Mouse (Mus musculus) lung, embryonic 16.5 days (tissue): ENCODE measurements around the gene Col4a4. TPM values are rescaled to one million over a fixed set of nuclear protein-coding genes. Genes with fewer than 3 reads are reported as not detected.
A peak's percentile ranks its signal among the peaks of the same experiment; 100 is the strongest.

Experiments used
- ATAC-seq: fragments of 200-750 bp; cut with Nextera tagmentation; 2 replicates; pipeline ENCODE4 v1.8.0; 2017; ENCODE audit warnings: low read depth, mild to moderate bottlenecking, moderate library complexity
- H3K27ac ChIP-seq: fragments of 300-500 bp; sonication (generic); 2 replicates; pipeline ENCODE4 v1.5.1; 2014; ENCODE audit warnings: mild to moderate bottlenecking, control low read depth, low read length
- H3K27me3 ChIP-seq: fragments of 300-500 bp; sonication (generic); 2 replicates; pipeline ENCODE4 v1.6.1; 2014; ENCODE audit warnings: low read depth, low read length, mixed read lengths; ENCODE audit not compliant: control insufficient read depth, insufficient read depth
- H3K36me3 ChIP-seq: fragments of 300-500 bp; sonication (generic); 2 replicates; pipeline ENCODE4 v1.6.1; 2014; ENCODE audit warnings: low read length; ENCODE audit not compliant: control insufficient read depth, insufficient read depth
- H3K4me1 ChIP-seq: fragments of 300-500 bp; sonication (generic); replicated peaks from 2 replicates; pipeline ENCODE4 v1.6.1; 2014; ENCODE audit warnings: low read length, mixed read lengths; ENCODE audit not compliant: control insufficient read depth, insufficient read depth
- H3K4me2 ChIP-seq: fragments of 300-500 bp; sonication (generic); 2 replicates; pipeline ENCODE4 v1.6.1; 2014; ENCODE audit warnings: low read depth, low read length, control low read depth
- H3K4me3 ChIP-seq: fragments of 300-500 bp; sonication (generic); 2 replicates; pipeline ENCODE4 v1.5.1; 2014; ENCODE audit warnings: mild to moderate bottlenecking, low read length, control low read depth
- H3K9ac ChIP-seq: fragments of 300-500 bp; sonication (generic); 2 replicates; pipeline ENCODE4 v1.6.1; 2014; ENCODE audit warnings: low read length, control low read depth
- H3K9me3 ChIP-seq: fragments of 300-500 bp; sonication (generic); 2 replicates; pipeline ENCODE4 v1.6.1; 2016; ENCODE audit warnings: low read length; ENCODE audit not compliant: control insufficient read depth
- WGBS: fragments of 180-500 bp; shearing (Covaris S2); extraction: QIAGEN DNeasy Blood & Tissue Kit; methylation state at CpG from one replicate; pipeline ENCODE4 v1.1.7; 2014; 5-methylcytosine and 5-hydroxymethylcytosine counted together
- polyA plus RNA-seq: library from polyadenylated mRNA; unstranded; fragments of >200 nt; fragmentation: Nextera tagmentation; extraction: Ambion mirVana; gene quantifications from 2 replicates; pipeline ENCODE4 v1.2.1, GENCODE M21; 2015

The Col4a4 gene
- polyA plus RNA-seq, 1 experiment from 2014 or later = 11.9 TPM

DNA sequence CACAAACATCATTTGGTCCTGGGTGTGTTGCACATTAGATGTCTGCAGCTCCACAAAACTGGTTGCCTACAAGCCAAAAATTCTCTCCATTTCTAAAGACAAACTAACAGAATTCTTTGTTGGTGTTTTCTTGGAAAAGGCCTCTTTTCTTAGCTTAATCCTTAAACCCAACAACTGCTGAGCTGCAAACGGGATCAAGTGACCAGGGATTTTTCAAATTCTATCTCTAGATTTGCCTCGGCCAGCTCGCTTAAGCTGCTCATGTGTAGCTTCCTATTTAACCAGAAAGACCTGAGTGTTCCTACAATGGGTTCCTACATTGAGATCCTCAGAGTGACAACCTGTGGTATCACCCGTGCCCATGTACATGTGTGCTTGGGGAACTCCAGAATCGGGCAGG, 33.3 kb upstream of the Col4a4 start:
- ATAC-seq = no peak
- Histone ChIP-seq H3K9ac (no peak overlapping the region), H3K27ac (no peak overlapping the region), H3K4me1 (no peaks in the 10 kb centered on the region), H3K4me2 (no peak overlapping the region), H3K9me3 (no peaks in the 10 kb centered on the region), H3K4me3 (no peak overlapping the region), H3K27me3 (no peaks in the 10 kb centered on the region), H3K36me3 (no peaks in the 10 kb centered on the region)
- 83% methylated on average over 5 of the region's 5 CpGs for WGBS

DNA sequence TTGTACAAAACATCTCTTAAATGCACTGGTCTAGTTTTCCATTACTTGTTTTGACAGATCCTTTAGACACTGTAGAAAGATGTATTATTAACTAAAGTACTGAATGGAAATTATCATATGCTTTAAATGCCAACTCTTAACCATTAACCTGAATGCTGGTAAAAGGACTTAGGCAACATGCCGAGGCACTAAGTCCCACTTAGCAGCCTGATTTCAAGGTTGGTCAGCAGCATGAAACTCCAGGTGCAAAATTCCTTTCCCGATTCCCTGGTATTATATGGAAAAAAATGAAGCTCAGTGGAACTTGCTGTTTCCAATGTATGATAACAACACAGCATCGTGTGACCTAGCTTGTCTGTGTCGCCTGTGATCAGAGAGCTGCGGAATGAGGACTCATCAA, 31.9 kb upstream of the Col4a4 start:
- Histone ChIP-seq H3K4me2 (no peak overlapping the region), H3K4me1 (no peaks in the 10 kb centered on the region), H3K27me3 (no peaks in the 10 kb centered on the region), H3K36me3 (no peaks in the 10 kb centered on the region), H3K9me3 (no peaks in the 10 kb centered on the region), H3K4me3 (no peak overlapping the region), H3K27ac (no peak overlapping the region), H3K9ac (no peak overlapping the region)
- ATAC-seq = no peak
- 74% methylated on average over 5 of the region's 5 CpGs for WGBS

DNA sequence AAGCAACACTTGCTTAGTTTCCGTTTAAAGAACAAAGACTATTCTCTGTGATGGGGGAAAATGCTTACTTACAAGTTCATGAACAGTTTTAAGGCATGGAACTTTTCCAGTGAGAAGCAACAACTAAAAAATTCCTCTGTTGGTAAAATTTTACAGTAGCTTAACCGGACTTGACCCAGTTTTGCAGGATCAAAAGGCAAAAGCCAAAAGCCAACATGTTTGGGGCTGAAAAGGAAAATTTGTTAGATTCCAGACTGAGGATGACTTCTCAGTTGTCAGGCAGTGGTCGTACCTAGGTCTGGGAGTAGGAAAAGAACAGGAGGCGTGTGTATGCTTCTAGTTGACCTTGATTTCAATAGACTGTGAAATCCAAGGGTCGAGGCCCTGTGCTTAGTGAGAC, 31.4 kb upstream of the Col4a4 start:
- H3K27ac ChIP-seq = no peak overlapping the region
- H3K4me1 ChIP-seq = no peaks in the 10 kb centered on the region
- no peak overlapping the region for H3K9ac ChIP-seq
- H3K4me2 ChIP-seq = no peak overlapping the region
- no peak overlapping the region for H3K4me3 ChIP-seq
- ATAC-seq = no peak
- H3K9me3 ChIP-seq = no peaks in the 10 kb centered on the region
- H3K36me3 ChIP-seq = no peaks in the 10 kb centered on the region
- 59% methylated on average over 5 of the region's 5 CpGs for WGBS
- H3K27me3 ChIP-seq = no peaks in the 10 kb centered on the region

DNA sequence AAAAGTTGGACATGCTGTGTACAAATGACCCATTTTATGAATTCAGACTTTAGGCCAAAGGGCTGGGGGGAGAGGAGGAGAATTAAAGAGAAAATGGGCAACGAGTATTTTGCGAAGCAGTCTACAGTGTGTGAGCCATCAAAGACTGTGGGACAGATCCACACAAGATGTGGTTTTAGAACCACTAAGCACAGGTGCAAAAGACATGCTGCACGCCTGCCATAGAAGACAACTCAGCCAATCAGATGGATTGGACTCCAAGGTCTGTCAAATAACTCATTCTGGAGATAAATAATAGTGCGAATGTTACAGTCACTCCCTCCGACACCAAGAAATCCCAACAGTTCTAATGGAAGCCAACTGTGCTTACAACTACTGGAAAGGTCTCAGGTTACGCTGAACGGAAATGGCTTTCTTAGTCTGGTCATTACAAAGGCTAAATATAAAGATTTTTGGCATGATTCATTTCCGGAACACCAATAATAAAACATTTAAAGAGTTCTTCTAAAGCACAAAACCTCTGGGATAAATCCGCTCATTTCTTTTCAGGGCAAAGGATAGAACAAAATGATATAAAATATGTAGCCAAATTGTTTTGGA, 25.5 kb upstream of the Col4a4 start:
- Histone ChIP-seq H3K9me3 (no peaks in the 10 kb centered on the region), H3K27me3 (no peaks in the 10 kb centered on the region), H3K36me3 (no peaks in the 10 kb centered on the region), H3K9ac (no peak overlapping the region), H3K4me1 (no peaks in the 10 kb centered on the region), H3K27ac (no peak overlapping the region), H3K4me2 (no peak overlapping the region), H3K4me3 (no peak overlapping the region)
- ATAC-seq = no peak
- 58% methylated on average over 9 of the region's 9 CpGs for WGBS

DNA sequence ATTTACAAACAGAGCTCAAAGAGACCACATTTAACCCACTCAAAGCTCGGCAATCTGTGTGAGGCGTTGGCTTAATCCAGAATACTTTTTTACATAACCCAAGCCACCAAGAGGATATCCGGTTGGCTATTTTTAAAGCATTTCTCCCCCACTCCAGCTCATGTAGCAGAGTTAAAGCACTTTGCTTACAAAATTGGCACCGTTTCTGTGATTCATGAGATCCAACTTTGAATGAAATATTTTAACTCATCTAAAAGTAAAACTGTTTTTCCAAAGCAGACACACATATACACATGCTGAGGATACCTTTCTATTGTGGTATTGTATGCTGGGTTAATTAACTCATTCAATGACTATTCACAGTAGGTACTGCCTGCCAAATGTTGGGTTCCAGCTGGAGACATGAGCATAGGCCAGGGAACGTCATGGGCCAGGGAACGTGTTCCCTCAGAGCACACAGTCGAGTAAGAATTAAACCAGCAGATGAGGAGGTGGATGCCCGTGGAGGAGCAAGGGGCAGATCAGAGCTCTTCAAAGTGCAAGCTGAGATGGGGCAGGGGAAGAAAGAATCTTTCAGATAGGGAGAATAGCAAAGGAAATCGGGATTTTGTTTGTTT, 22.1 kb upstream of the Col4a4 start:
- Histone ChIP-seq H3K36me3 (no peaks in the 10 kb centered on the region), H3K27me3 (no peaks in the 10 kb centered on the region), H3K9ac (no peak overlapping the region), H3K4me2 (no peak overlapping the region), H3K4me1 (0 out of 2 replicates have a peak, but pooled peaks cover 2% of the 10 kb centered on the region), H3K9me3 (no peaks in the 10 kb centered on the region), H3K27ac (no peak overlapping the region), H3K4me3 (no peak overlapping the region)
- ATAC-seq = no peak
- WGBS = 55% methylated on average over 9 of the region's 9 CpGs

DNA sequence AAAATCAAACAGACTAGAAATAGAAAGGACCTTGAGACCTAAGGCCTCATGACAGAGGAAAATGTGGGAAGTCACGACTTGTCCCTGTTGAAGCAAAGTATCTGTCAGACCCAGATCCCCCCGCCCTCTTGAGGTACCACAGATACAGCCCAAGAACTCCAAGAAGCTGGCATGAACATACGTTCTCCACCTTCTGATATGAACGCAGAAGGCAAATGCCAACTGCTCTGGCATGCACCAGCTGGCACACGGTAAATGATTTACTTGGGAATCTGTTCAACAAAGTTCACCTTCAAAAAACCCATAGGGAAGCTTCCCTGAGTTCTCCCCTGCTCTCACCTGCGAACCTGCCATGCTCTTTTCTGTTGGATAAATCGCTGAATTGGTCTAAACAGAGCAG, 19.2 kb upstream of the Col4a4 start:
- Histone ChIP-seq H3K4me2 (no peak overlapping the region), H3K9ac (no peak overlapping the region), H3K36me3 (no peaks in the 10 kb centered on the region), H3K27me3 (no peaks in the 10 kb centered on the region), H3K27ac (no peak overlapping the region), H3K9me3 (no peaks in the 10 kb centered on the region), H3K4me3 (no peak overlapping the region), H3K4me1 (peaks cover 5% of the 10 kb centered on the region; the same call in 1 of the 2 replicates)
- ATAC-seq = no peak
- 72% methylated on average over 7 of the region's 7 CpGs for WGBS

DNA sequence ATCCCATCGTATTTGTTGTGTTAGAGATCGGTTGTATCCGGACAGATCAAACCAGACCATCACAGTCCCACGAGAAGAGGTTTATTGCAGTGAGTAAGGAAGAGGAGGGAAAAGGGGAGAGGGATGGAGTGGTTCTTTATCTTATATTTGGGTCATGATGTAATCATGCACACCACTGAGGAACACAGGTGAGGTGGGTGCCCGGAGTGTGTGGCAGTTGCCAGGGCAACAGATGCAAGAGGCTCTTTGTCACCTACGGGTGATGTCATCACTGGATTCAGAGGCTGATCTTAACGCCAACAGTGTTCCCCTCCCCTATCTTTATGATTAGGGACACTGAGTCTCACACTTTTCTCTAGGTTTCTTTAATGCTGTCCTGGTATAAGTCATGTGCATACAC, 18.7 kb upstream of the Col4a4 start:
- no peaks in the 10 kb centered on the region for H3K27me3 ChIP-seq
- no peak overlapping the region for H3K4me2 ChIP-seq
- WGBS = 68% methylated on average over 7 of the region's 7 CpGs
- H3K9ac ChIP-seq = no peak overlapping the region
- no peaks in the 10 kb centered on the region for H3K9me3 ChIP-seq
- ATAC-seq = no peak
- no peaks in the 10 kb centered on the region for H3K36me3 ChIP-seq
- peaks cover 5% of the 10 kb centered on the region; the same call in 1 of the 2 replicates for H3K4me1 ChIP-seq
- H3K27ac ChIP-seq = no peak overlapping the region
- no peak overlapping the region for H3K4me3 ChIP-seq

DNA sequence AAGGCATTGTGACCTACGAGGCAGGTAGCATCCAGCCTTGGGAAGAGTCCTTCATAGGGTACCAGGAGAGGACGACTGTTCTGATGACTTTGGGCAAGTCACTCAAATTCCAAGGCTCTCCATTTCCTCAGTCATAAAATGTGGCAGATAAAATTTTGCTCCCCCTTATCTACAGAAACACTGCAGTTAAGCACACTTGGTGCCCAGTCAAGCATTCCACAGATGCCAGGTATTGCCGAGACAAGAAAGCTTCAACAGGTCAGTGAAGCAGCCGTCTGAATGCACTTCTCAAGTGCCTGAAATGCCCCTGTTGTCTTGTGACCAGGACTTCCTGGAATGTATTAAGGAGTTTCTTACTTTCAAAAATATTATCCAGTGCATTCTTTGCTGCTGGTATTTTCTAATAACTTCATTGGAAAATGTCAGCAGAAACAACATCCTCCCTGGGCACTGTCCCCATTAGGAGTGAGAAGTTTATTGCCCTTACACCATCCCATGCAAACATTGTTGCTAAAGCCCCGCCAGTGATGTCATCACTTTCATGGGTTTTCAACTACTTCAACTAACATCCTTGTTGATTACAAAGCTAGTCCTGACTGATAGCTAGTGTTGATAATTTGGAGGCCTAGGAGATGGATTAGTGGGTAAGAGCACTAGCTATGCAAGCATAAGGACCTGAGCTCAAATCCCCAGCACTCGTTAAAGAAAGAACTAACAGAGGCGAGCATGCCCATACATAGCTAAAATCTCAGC, 16.7 kb upstream of the Col4a4 start:
- Histone ChIP-seq H3K9me3 (no peaks in the 10 kb centered on the region), H3K27me3 (no peaks in the 10 kb centered on the region), H3K4me1 (peaks cover 5% of the 10 kb centered on the region; the same call in 1 of the 2 replicates), H3K4me2 (no peak overlapping the region), H3K4me3 (no peak overlapping the region), H3K27ac (peak overlapping the region; percentile 53), H3K9ac (no peak overlapping the region), H3K36me3 (no peaks in the 10 kb centered on the region)
- ATAC-seq = peak; percentile 69
- 47% methylated on average over 7 of the region's 7 CpGs for WGBS

DNA sequence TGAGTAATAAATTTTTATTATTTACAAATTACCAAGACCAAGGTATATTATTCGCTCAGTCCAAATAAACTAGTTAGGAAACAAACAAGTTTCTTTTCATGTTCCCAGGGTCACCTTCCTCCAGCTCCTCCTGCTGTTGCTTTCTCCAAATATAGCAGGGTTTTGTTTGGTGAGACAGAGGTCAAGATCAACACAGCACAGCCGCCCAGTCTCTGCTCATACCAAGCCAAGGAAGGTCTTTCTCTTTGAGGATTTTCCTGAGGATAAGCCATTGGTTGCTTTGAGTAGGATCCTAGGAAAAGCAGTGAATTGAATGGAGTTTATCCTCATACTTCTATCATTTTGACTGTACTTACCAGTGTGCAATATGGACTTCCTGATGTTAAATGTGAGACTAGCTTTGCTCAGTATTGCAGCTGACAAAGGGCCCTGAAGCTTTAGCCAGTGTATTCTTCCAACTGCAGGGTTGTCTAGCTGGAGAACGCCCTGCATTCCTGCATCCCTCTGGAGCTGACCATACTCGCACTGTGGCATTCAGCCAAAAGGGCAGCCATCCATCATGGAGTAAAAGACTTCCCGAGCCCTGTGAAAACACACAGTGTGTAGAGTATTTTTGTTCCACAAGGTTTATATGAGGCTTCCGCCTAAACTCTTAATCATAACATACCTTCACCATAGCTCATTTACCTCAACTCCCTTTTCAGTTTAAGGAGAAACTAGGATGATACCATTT, 10.4 kb upstream of the Col4a4 start:
- 22% methylated on average over 6 of the region's 6 CpGs for WGBS
- no peak overlapping the region for H3K27ac ChIP-seq
- H3K36me3 ChIP-seq = no peaks in the 10 kb centered on the region
- no peak overlapping the region for H3K9ac ChIP-seq
- no peak overlapping the region for H3K4me3 ChIP-seq
- ATAC-seq = peak; percentile 92
- no peak overlapping the region for H3K4me2 ChIP-seq
- no peaks in the 10 kb centered on the region for H3K27me3 ChIP-seq
- H3K9me3 ChIP-seq = no peaks in the 10 kb centered on the region
- peaks cover 8% of the 10 kb centered on the region for H3K4me1 ChIP-seq
